Comparison of ENCODE assay signal across 10 mouse cellular contexts in genomic region chr2:103138529-103139265, GRCm38 (mm10).
A peak's percentile ranks its signal among the peaks of the same experiment; 100 is the strongest.
DNase-seq lines count a peak whose midpoint lies in the region; ATAC-seq lines count a peak whose summit lies in the region.
"Had no signal": no experiment of that assay in that cellular context is flagged by ENCODE, and none has a peak within 500 bp of the region (broad histone marks: within the 10 kb centered on the region; RNA-seq: fewer than 3 reads in every experiment).

No protein-coding gene starts in this region.

- no peak for DNase-seq in limb, embryonic 10.5 days (ENCODE audit: low spot score)
- DNase-seq in gonadal fat pad, adult 2 months (ENCODE audit: low read depth), result peak; percentile 93
- peak; percentile 13 to 26 for DNase-seq in kidney, postnatal 4 days
- no peak for DNase-seq in testis, postnatal 14 days (ENCODE audit: low spot score)
- DNase-seq in right cerebral cortex, postnatal 14 days, result no peak

- 0 out of 2 replicates have a peak, but pooled peaks have one; percentile 5 for ATAC-seq in limb, embryonic 13.5 days (ENCODE audit: low FRiP score, low read depth)
- ATAC-seq in megakaryocyte-erythroid progenitor cell, adult 5-6 weeks (replicated peaks; ENCODE audit: low FRiP score, low TSS enrichment, poor library complexity, severe bottlenecking), result peak; percentile 52; the same call in 1 of the 2 replicates
- ATAC-seq in erythroid progenitor cell, adult 5-6 weeks (replicated peaks; ENCODE audit: low FRiP score, poor library complexity, severe bottlenecking), result no peak

- no peaks in the 10 kb centered on the region for H3K27me3 ChIP-seq in limb, embryonic 13.5 days
- H3K27me3 ChIP-seq in limb, embryonic 10.5 days (ENCODE audit: low read depth, poor library complexity, severe bottlenecking), result no peaks in the 10 kb centered on the region
- H3K27me3 ChIP-seq: heart, embryonic 13.5 days; neural tube, embryonic 12.5 days had no signal

- no peak overlapping the region for H3K9ac ChIP-seq in limb, embryonic 13.5 days
- H3K9ac ChIP-seq: heart, embryonic 13.5 days; neural tube, embryonic 12.5 days had no signal

- no peaks in the 10 kb centered on the region for H3K36me3 ChIP-seq in limb, embryonic 13.5 days
- no peaks in the 10 kb centered on the region for H3K36me3 ChIP-seq in limb, embryonic 10.5 days
- H3K36me3 ChIP-seq: heart, embryonic 13.5 days; neural tube, embryonic 12.5 days had no signal

- no peak overlapping the region for H3K27ac ChIP-seq in limb, embryonic 13.5 days
- H3K27ac ChIP-seq in limb, embryonic 10.5 days, result no peak overlapping the region
- H3K27ac ChIP-seq: heart, embryonic 13.5 days; neural tube, embryonic 12.5 days had no signal

- 66% methylated on average over 8 of the region's 8 CpGs for WGBS in limb, embryonic 13.5 days
- 70% methylated on average over 8 of the region's 8 CpGs for WGBS in limb, embryonic 10.5 days

- 0 out of 2 replicates have a peak, but pooled peaks cover under 1% of the 10 kb centered on the region for H3K4me1 ChIP-seq in limb, embryonic 13.5 days
- 0 out of 2 replicates have a peak, but pooled peaks cover under 1% of the 10 kb centered on the region for H3K4me1 ChIP-seq in limb, embryonic 10.5 days
- H3K4me1 ChIP-seq: neural tube, embryonic 12.5 days had no signal

- no peak overlapping the region for H3K4me3 ChIP-seq in limb, embryonic 13.5 days
- H3K4me3 ChIP-seq in limb, embryonic 10.5 days, result no peak overlapping the region
- H3K4me3 ChIP-seq: heart, embryonic 13.5 days; neural tube, embryonic 12.5 days had no signal

- no peak overlapping the region for H3K4me2 ChIP-seq in limb, embryonic 13.5 days (replicated peaks)
- H3K4me2 ChIP-seq: heart, embryonic 13.5 days; neural tube, embryonic 12.5 days had no signal

- no peaks in the 10 kb centered on the region for H3K9me3 ChIP-seq in limb, embryonic 13.5 days
- no peaks in the 10 kb centered on the region for H3K9me3 ChIP-seq in limb, embryonic 10.5 days (replicated peaks)
- H3K9me3 ChIP-seq: heart, embryonic 13.5 days; neural tube, embryonic 12.5 days had no signal

Comparison
In these comparisons a context has a peak if more than half of its experiments do, and no peak if none do; other contexts are left out.
1. DNase-seq: peak in gonadal fat pad, adult 2 months (single experiment) and kidney, postnatal 4 days (2 of 2); none in limb, embryonic 10.5 days (single experiment), testis, postnatal 14 days (single experiment) and right cerebral cortex, postnatal 14 days (single experiment).